Mouse (Mus musculus) heart, adult 11 months (tissue): ENCODE measurements around the gene Susd6.

ENCODE experiments used
- DNase-seq: peaks from one replicate; pipeline ENCODE4 v3.0.0; 2022

The Susd6 gene

DNA sequence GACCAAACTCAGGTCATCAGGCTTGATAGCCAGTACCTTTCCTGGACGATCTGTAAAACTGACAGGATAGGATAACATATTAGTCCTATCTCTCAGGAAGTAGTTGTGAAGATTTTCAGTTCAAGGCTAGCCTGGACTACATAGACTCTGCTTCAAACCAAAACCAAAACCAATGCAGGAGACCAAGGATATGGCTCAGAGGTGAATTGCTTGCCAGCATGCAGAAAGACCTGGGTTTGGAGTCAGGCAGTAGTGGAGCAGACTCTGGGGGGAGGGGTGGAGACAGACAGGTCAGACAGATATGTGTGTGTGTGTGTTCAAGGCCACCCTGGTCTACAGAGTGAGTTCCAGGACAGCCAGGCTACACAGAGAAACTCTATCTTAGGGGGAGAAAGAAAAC, 3.7 kb upstream of the Susd6 start:
- DNase-seq: peak; percentile 59

DNA sequence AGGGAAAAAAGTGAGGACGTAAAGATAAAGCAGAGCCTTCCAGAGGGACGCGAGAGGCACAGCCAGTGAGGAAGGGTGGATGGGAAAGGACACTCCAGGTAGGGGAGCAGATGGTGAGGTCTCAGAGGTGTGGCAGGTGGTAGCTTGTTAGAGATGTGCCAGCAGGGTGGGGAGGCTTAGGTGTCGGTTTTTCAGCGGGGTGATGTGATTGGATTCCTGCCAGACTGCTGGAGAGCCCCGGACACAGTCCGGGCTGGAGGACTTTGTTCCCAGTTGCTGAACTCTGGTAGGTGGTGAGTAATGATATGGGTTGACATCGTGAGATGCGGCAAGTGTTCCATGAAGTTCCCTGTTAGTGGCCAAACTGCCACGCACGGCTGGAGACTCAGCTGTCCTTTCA, 2.7 kb upstream of the Susd6 start:
- peak; percentile 84 for DNase-seq

GRCm38 (mm10) chr12:80788188-80788587, 2.1 kb upstream of the Susd6 start:
- peak; percentile 78 for DNase-seq

GRCm38 (mm10) chr12:80789276-80789675, 1.0 kb upstream of the Susd6 start:
- peak; percentile 78 for DNase-seq

GRCm38 (mm10) chr12:80790700-80791570, 625 bp downstream of the Susd6 start:
- peak; percentile 93 for DNase-seq

DNA sequence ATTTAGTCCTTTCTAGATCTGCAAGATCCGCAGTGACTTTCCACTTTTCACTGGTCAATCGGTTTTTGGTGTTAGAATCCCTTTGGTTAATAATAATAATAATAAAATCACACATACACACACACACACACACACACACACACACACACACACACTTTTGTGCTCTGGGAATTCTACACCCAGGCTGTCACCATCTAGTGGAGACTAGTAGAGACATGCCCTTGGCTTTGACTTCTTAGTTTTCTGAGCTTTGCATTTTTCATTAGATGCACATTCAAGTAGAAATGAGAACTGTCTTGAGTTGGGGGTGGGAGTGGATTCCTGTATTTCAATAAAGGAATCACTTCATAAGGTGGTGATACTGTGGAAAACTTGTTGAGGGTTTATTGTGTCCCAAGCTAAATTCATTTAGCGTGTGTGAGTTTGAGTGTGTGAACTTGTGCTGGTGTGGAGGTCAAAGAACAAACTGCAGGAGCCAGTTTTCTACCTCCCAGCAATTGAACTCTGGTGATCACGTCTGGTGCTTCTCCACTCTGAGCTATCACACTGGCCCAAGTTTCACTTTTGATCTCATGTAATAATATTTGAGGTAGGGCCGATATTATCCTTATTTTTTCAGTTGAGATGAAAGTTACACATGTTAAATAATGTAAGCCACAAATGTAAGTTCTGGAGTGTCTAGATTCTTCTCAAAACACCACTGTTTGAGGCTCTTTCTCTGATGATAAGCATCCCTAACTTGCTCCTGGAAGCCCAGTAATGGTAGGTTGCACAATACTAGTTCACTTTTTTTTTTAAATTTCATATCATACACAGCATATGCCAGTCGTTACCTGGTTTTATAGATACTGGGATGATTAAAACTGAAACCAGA, 1.5 kb downstream of the Susd6 start:
- peak; percentile 89 for DNase-seq

GRCm38 (mm10) chr12:80792867-80793266, 2.6 kb downstream of the Susd6 start:
- peak; percentile 98 for DNase-seq

- peak; percentile 62 for DNase-seq
These were observed 3.2 kb downstream of the Susd6 start for GRCm38 (mm10) chr12:80793535-80793934.

DNA sequence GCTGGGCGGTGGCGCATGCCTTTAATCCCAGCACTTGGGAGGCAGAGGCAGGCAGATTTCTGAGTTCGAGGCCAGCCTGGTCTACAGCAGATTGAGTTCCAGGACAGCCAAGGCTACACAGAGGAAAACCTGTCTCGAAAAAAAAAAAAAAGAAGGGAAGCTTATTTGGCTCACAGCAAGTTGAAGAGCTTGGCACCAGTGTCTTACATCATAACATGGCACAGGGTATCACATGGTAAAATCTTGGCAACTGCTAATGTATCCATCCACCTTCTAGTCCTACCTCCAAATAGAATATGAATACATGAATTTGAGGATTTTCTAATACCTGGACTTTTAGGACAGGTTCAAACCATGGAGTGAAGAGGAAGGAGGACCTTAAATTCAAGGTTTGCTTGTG, 4.2 kb downstream of the Susd6 start:
- DNase-seq: peak; percentile 70

GRCm38 (mm10) chr12:80794935-80795785, 4.8 kb downstream of the Susd6 start:
- peak; percentile 70 for DNase-seq

- no peak for DNase-seq
These were observed 8.0 kb downstream of the Susd6 start for GRCm38 (mm10) chr12:80798271-80798670.

- no peak for DNase-seq
These were observed 9.8 kb downstream of the Susd6 start for GRCm38 (mm10) chr12:80800156-80800555.

DNA sequence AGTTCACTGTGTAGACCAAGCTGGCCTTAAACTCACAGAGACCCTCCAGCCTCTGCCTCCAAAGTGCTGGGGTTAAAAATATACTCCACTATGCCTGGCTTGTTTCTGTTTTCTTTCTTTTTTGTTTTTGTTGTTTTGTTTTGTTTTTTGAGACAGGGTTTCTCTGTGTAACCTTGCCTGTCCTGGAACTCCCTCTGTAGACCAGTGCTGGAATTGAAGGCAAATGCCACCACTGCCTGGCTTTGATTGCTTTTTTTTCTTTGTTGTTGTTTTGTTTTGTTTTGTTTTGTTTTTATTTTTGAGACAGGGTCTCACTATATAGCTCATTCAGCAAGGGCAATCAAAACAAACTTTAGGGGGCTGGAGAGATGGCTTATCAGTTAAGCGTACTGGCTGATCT, 11.1 kb downstream of the Susd6 start:
- peak; percentile 68 for DNase-seq

- DNase-seq: peak; percentile 91
These were observed 13.6 kb downstream of the Susd6 start for GRCm38 (mm10) chr12:80803924-80804323.

DNA sequence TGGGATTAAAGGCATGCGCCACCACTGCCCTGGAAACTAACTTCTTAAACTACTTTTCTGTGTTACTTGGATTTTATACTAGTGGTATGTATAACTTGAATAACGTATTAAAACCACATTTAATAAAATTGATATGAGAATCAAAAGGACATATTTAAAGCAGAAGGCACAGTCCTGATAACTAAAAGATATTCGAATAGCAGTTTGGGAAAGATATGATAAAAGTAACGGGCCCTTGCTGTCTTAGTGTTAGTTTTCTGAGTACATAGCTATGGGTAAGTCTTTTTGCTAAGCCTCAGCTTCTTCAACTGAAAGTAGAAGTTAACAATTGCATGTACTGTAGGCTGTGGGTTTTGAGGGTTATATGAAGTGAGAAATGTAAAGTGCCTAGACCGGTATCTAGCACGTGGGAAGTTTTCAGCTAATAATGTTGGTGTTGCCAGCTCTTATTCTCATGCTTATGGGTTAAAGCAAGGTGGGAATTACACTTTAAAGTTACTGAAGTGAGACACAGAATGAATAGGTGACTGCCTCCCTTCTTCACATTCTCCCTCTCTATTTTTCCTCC, 14.6 kb downstream of the Susd6 start:
- peak; percentile 8 for DNase-seq

- DNase-seq: peak; percentile 81
These were observed 17.3 kb downstream of the Susd6 start for GRCm38 (mm10) chr12:80807451-80808085.

GRCm38 (mm10) chr12:80810005-80810404, 19.7 kb downstream of the Susd6 start:
- peak; percentile 91 for DNase-seq

GRCm38 (mm10) chr12:80811646-80812509, 21.6 kb downstream of the Susd6 start:
- peak; percentile 92 for DNase-seq

DNA sequence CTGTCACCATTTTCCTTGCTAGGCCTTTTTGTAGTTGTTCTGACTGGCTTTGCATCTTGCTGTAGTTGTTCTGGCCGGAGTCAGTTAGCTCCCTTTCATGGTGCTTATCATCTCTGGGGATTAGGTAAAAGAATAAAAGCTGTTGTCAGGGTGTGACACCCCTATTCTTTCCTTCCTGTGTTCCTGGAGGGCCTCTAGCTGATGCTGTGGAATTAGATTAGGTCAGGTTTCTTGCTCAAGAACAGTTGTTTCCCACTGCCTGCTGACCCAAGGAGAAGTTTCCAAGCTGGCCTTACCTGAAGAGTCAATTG, 22.2 kb downstream of the Susd6 start:
- peak; percentile 94 for DNase-seq

DNA sequence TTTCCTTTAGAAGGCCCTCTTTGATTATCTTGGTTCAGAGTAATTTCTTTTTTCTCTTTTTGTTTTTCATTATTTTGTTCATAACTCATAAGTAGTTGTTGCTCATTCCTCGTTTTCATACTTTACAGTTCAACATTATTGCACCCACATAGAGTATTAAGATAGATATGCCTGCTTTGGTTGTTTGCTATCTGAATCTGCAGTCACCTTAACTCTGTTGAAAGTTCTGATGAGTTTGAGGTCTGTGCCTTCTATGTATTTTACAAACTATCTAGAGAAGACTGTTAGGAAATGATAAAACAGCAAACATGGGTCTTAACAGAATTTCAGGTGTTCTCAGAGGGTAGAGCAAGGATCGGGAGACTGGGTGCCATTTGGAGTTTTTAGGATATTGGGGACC, 23.1 kb downstream of the Susd6 start:
- DNase-seq: no peak

- no peak for DNase-seq
These were observed 23.6 kb downstream of the Susd6 start for GRCm38 (mm10) chr12:80813872-80814271.
